ENCODE assay signal across 8 mouse cellular contexts in the genomic region with DNA sequence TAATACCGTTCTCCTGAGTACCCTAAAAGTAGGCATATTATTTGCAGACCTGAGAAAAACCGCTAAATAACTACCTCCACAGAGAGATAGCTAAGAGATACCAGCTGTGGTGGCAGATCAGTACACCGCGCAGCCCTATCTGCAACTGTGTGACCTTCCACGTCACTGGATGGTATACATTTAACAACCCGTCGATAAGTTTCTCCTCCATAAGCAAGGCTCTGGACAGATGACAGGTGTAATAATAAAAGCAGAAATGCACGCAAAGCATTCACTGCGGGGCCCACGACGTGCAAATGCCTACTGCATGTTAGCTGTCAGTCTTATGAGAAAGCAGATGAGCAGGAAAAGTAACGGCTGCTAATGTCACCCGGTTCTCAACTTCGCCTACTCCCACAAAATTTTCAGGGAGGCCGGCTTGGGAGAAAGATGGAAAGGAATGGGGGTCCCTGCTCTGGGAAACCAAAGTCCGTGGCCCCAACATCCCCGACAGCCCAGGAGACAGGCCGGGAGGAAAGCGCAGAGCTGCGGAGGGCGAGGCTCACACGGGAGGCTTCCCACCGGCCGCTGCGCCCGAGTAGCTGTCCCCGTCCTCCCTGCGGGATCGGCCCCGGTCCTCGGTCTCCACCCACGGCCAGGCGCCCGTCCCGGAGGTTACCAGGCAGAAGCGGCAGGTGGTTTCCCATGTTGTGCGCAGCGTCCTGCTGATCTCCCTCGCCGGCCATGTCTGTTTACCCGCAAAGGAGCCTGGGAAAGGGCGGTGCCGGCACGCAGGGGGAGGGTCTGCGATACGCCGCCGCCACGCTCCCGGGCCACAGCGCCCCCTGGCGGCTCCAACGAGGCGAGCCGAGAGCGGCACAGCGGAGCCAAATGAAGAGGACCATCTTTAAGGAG. TPM values are rescaled to one million over a fixed set of nuclear protein-coding genes. Genes with fewer than 3 reads are reported as not detected.
DNase-seq lines count a peak whose midpoint lies in the region; ATAC-seq and TF ChIP-seq lines count a peak whose summit lies in the region.

A gene (minus strand): TSS at position 745 of the 894 bp plus-strand sequence.

- intact Hi-C loops in heart, postnatal 36 days (cut with DNase I): loop anchor here (2.0 to 10.0 kb wide), 3 partner anchors 31 to 1985 kb away; a partner anchor contains a TSS

- H3K36me3 ChIP-seq in ES-E14 (ENCODE audit: control insufficient read depth, insufficient read depth, low read length, poor library complexity, severe bottlenecking): peaks cover 4% of the 10 kb centered on the region; the same call in 1 of the 2 replicates
- peaks cover 6% of the 10 kb centered on the region for H3K36me3 ChIP-seq in forebrain, embryonic 16.5 days (ENCODE audit: control insufficient read depth, insufficient read depth)
- H3K36me3 ChIP-seq in lung, embryonic 14.5 days (ENCODE audit: insufficient read depth): peaks cover 4% of the 10 kb centered on the region
- H3K36me3 ChIP-seq in thymus, adult 2 months (ENCODE audit: control insufficient read depth, insufficient read depth, low read length): peaks cover 5% of the 10 kb centered on the region

- peak; percentile 99 for TF ChIP-seq CTCF in layer of hippocampus, adult 2 months (conservative IDR thresholded peaks at IDR 0.05)
- peak; percentile 79 for TF ChIP-seq CTCF in lung, embryonic 14.5 days (IDR thresholded peaks at IDR 0.05; ENCODE audit: low read depth)
- peak; percentile 96 for TF ChIP-seq CTCF in olfactory bulb, adult 2 months (IDR thresholded peaks at IDR 0.05; ENCODE audit: insufficient read depth, low read depth, low read length)
- TF ChIP-seq CTCF in thymus, adult 2 months (IDR thresholded peaks at IDR 0.05; ENCODE audit: borderline replicate concordance, control insufficient read depth, extremely low read depth, insufficient read depth, low read length, poor library complexity): peak; percentile 95

- peak within 1 kb of the TSS; percentile 95 to 96 for H3K4me3 ChIP-seq in ES-E14 (ENCODE audit: insufficient read depth in 1 of 2, low read depth in 1 of 2, low read length in 2 of 2, poor library complexity in 1 of 2, severe bottlenecking in 1 of 2)
- H3K4me3 ChIP-seq in forebrain, embryonic 16.5 days (replicated peaks; ENCODE audit: low read length): peak within 1 kb of the TSS; percentile 91
- H3K4me3 ChIP-seq in layer of hippocampus, adult 2 months: peak within 1 kb of the TSS; percentile 90
- peak within 1 kb of the TSS; percentile 80 for H3K4me3 ChIP-seq in lung, embryonic 14.5 days (ENCODE audit: low read depth, low read length)
- H3K4me3 ChIP-seq in olfactory bulb, adult 2 months (ENCODE audit: insufficient read depth, low read depth, low read length): peak within 1 kb of the TSS; percentile 93
- H3K4me3 ChIP-seq in thymus, adult 2 months (ENCODE audit: control insufficient read depth, insufficient read depth, low read length): peak within 1 kb of the TSS; percentile 99

- no peaks in the 10 kb centered on the region for H3K4me1 ChIP-seq in ES-E14 (ENCODE audit: control insufficient read depth in 2 of 2, insufficient read depth in 2 of 2, low read length in 2 of 2, poor library complexity in 1 of 2)
- peaks cover 12% of the 10 kb centered on the region for H3K4me1 ChIP-seq in forebrain, embryonic 16.5 days (replicated peaks; ENCODE audit: control insufficient read depth, insufficient read depth, low read length)
- peaks cover 6% of the 10 kb centered on the region; the same call in 1 of the 2 replicates for H3K4me1 ChIP-seq in lung, embryonic 14.5 days (ENCODE audit: insufficient read depth)
- peaks cover 4% of the 10 kb centered on the region; the same call in 1 of the 2 replicates for H3K4me1 ChIP-seq in olfactory bulb, adult 2 months (ENCODE audit: control insufficient read depth, insufficient read depth, low read length)
- H3K4me1 ChIP-seq in thymus, adult 2 months (replicated peaks; ENCODE audit: control insufficient read depth, insufficient read depth, low read length): peaks cover 6% of the 10 kb centered on the region

- no peak; the same call in 1 of the 2 replicates for TF ChIP-seq POLR2A in olfactory bulb, adult 2 months (IDR thresholded peaks at IDR 0.05; ENCODE audit: insufficient read depth, low read depth, low read length)
- TF ChIP-seq POLR2A in thymus, adult 2 months (IDR thresholded peaks at IDR 0.05; ENCODE audit: control insufficient read depth, extremely low read depth, insufficient read depth, low read length, poor library complexity): peak; percentile 76

- H3K27ac ChIP-seq in ES-E14 (ENCODE audit: insufficient read depth, low read depth, low read length, poor library complexity, severe bottlenecking): no peak within 1 kb of the TSS
- H3K27ac ChIP-seq in forebrain, embryonic 16.5 days (ENCODE audit: low read length): no peak within 1 kb of the TSS; the same call in 1 of the 2 replicates
- peak within 1 kb of the TSS; percentile 84 for H3K27ac ChIP-seq in layer of hippocampus, adult 2 months
- no peak within 1 kb of the TSS for H3K27ac ChIP-seq in lung, embryonic 14.5 days (ENCODE audit: low read depth)
- H3K27ac ChIP-seq in olfactory bulb, adult 2 months (ENCODE audit: insufficient read depth, low read depth, low read length): no peak within 1 kb of the TSS
- H3K27ac ChIP-seq in thymus, adult 2 months (ENCODE audit: control insufficient read depth, insufficient read depth, low read length): no peak within 1 kb of the TSS

- peak; percentile 65 for DNase-seq in ES-E14 (ENCODE audit: low read depth, low spot score)
- DNase-seq in cerebellum, adult 11-12 months: peak; percentile 92
- DNase-seq in heart, postnatal 36 days: peak; percentile 92 to 96
- DNase-seq in layer of hippocampus, adult 2 months (ENCODE audit: low spot score in 2 of 2): peak; percentile 89 to 97
- peak; percentile 94 for DNase-seq in lung, embryonic 14.5 days
- DNase-seq in thymus, adult 2 months: peak; percentile 94

- peak; percentile 97 for ATAC-seq in forebrain, embryonic 16.5 days
- ATAC-seq in lung, embryonic 14.5 days (ENCODE audit: insufficient read depth): peak; percentile 98

- in situ Hi-C loops in ES-E14 (cut with MboI; ENCODE audit: low sequenced_read_pairs in 2 of 2, unreplicated experiment in 2 of 2): loop anchor here in 1 of 2 experiments (10.0 to 25.0 kb wide), 2 partner anchors 315 to 1263 kb away; a partner anchor contains a TSS

- H3K9me3 ChIP-seq in ES-E14 (ENCODE audit: control insufficient read depth, insufficient read depth, low read depth, low read length): no peaks in the 10 kb centered on the region
- no peaks in the 10 kb centered on the region for H3K9me3 ChIP-seq in forebrain, embryonic 16.5 days (ENCODE audit: control insufficient read depth, low read length)
- no peaks in the 10 kb centered on the region for H3K9me3 ChIP-seq in lung, embryonic 14.5 days (ENCODE audit: low read depth, low read length)

- WGBS in forebrain, embryonic 16.5 days: 2% methylated on average over 55 of the region's 57 CpGs
- WGBS in lung, embryonic 14.5 days: 2% methylated on average over 57 of the region's 57 CpGs
- WGBS in olfactory bulb, adult 2 months: 3% methylated on average over 57 of the region's 57 CpGs
- 2% methylated on average over 57 of the region's 57 CpGs for WGBS in thymus, adult 2 months

- H3K27me3 ChIP-seq in forebrain, embryonic 16.5 days (replicated peaks; ENCODE audit: control insufficient read depth, insufficient read depth, low read length): no peaks in the 10 kb centered on the region
- no peaks in the 10 kb centered on the region for H3K27me3 ChIP-seq in lung, embryonic 14.5 days (ENCODE audit: insufficient read depth, low read length)
- H3K27me3 ChIP-seq in thymus, adult 2 months (ENCODE audit: control insufficient read depth, insufficient read depth, low read length): no peaks in the 10 kb centered on the region

- peak within 1 kb of the TSS; percentile 92 for H3K9ac ChIP-seq in ES-E14 (ENCODE audit: insufficient read depth, low read depth, low read length, poor library complexity, severe bottlenecking)
- peak within 1 kb of the TSS; percentile 87 for H3K9ac ChIP-seq in forebrain, embryonic 16.5 days (replicated peaks; ENCODE audit: low read depth, low read length)
- peak within 1 kb of the TSS; percentile 79 for H3K9ac ChIP-seq in lung, embryonic 14.5 days

- peak within 1 kb of the TSS; percentile 94 for H3K4me2 ChIP-seq in forebrain, embryonic 16.5 days (ENCODE audit: low read length)
- peak within 1 kb of the TSS; percentile 77 for H3K4me2 ChIP-seq in lung, embryonic 14.5 days

TF ChIP-seq in ES-E14, 5 proteins besides CTCF, POLR2A, EP300 and RAD21:
- TF ChIP-seq ZC3H11A (IDR thresholded peaks at IDR 0.05; ENCODE audit: borderline replicate concordance, low read depth, low read length): 0 out of 2 replicates have a peak, but pooled peaks have one; percentile 48
- no peak for TF ChIP-seq CHD2 (IDR thresholded peaks at IDR 0.05; ENCODE audit: low read depth, low read length)
- TF ChIP-seq ZNF384 (IDR thresholded peaks at IDR 0.05; ENCODE audit: low read depth, low read length): no peak
- no peak for TF ChIP-seq MAFK (IDR thresholded peaks at IDR 0.05; ENCODE audit: insufficient read depth, low read depth, low read length)
- TF ChIP-seq HCFC1 (IDR thresholded peaks at IDR 0.05; ENCODE audit: borderline replicate concordance, insufficient read depth, low read length): peak; percentile 72

RNA-seq across cellular contexts. Expression of the gene that starts here (rescaled TPM):
- 33.9 and 35.1 TPM in 2 replicates for total RNA-seq in ES-E14 (2012; rRNA removed)
- polyA plus RNA-seq in forebrain, embryonic 16.5 days (2015; fragmentation: Nextera tagmentation; extraction: Ambion mirVana): 67.4 and 74.3 TPM in 2 replicates
- 10 to 100 TPM; 54.4 to 60.4 TPM for total RNA-seq in heart, postnatal 36 days (2021)
- 100 to 1,000 TPM; 102 to 108 TPM for total RNA-seq in layer of hippocampus, adult 2 months (2021)
- 42.1 and 45.5 TPM in 2 replicates for polyA plus RNA-seq in lung, embryonic 14.5 days (2014; fragmentation: Nextera tagmentation; extraction: Ambion mirVana)
- not detected in 2 replicates for polyA plus RNA-seq in olfactory bulb, adult 2 months (2012; ENCODE audit: insufficient read depth, insufficient read length, low replicate concordance, missing spikeins)
- 11.3 and 11.6 TPM in 2 replicates for polyA plus RNA-seq in thymus, adult 2 months (2012; rRNA removed)
